Mouse (Mus musculus): ENCODE measurements around the gene Ptrh1. TPM values are rescaled to one million over a fixed set of nuclear protein-coding genes. Genes with fewer than 3 reads are reported as not detected.

Gene Ptrh1
- total and polyA plus RNA-seq, 3 experiments = 1.4 to 9.2 (median 4.6) TPM

GRCm38 (mm10) chr2:32744272-32744982, 31.2 kb upstream of the Ptrh1 start:
- in situ Hi-C loops (cut with MboI; ENCODE audit: low pct_ligation_motif_present, low pct_unique_long_range_greater_than_20kb, low sequenced_read_pairs) (no loop called here), dilution Hi-C loops (cut with MboI; ENCODE audit: extremely low pct_ligation_motif_present, extremely low pct_unique_long_range_greater_than_20kb, low sequenced_read_pairs) (no loop called here)
- Histone ChIP-seq H3K27ac (ENCODE audit: insufficient read depth, low read depth) (no peak overlapping the region), H3K4me3 (replicated peaks in 1 of 3; ENCODE audit: low read depth in 2 of 3, low read length in 2 of 3, poor library complexity in 1 of 3) (no peak overlapping the region), H3K4me2 (ENCODE audit: insufficient read depth, low read depth, poor library complexity, severe bottlenecking) (no peak overlapping the region), H3K79me2 (replicated peaks; ENCODE audit: control insufficient read depth, extremely low read depth, insufficient read depth, poor library complexity, severe bottlenecking) (no peaks in the 10 kb centered on the region), H3K4me1 (ENCODE audit: control insufficient read depth in 1 of 2, insufficient read depth in 2 of 2) (peaks cover 0 to 3% of the 10 kb centered on the region in 2 experiments; a peak in 1 of 4 replicates), H3K9ac (ENCODE audit: insufficient read depth, low read depth) (no peak overlapping the region), H3K36me3 (replicated peaks in 1 of 2; ENCODE audit: control insufficient read depth in 1 of 2, insufficient read depth in 1 of 2, low read length in 1 of 2) (peaks cover 69 to 97% of the 10 kb centered on the region in 2 experiments), H3K27me3 (replicated peaks) (no peaks in the 10 kb centered on the region), H3K9me3 (replicated peaks; ENCODE audit: low read length) (no peaks in the 10 kb centered on the region)
- no peak for DNase-seq (ENCODE audit: extremely low read depth)
- TF ChIP-seq JUND (conservative IDR thresholded peaks at IDR 0.05; ENCODE audit: low read depth, low read length) = no peak

DNA sequence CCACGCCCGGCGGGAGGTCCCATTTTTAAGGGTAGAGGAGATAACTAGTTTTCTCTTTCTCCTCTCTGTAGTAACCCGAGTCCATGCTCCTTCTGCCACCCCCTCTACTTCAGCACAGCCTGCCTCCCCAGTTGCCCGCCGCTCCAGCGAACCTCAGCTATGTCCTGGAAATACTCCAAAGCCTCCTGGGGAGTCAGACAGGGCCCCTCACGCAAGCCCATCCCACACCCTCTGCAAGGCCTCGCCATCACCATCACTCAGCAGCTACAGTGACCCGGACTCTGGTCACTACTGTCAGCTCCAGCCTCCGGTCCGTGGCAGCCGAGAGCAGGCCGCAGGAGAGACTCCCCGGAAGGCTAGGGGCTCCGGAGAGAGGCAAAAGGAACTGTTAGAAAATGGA, 26.5 kb upstream of the Ptrh1 start:
- TF ChIP-seq ZKSCAN1 (IDR thresholded peaks at IDR 0.05; ENCODE audit: borderline replicate concordance, low read depth, low read length) (no peak), KAT2A (IDR thresholded peaks at IDR 0.05; ENCODE audit: insufficient replicate concordance, low read length) (no peak)
- no peak for DNase-seq (ENCODE audit: extremely low read depth)
- H3K9me3 ChIP-seq (replicated peaks; ENCODE audit: low read length) = no peaks in the 10 kb centered on the region

DNA sequence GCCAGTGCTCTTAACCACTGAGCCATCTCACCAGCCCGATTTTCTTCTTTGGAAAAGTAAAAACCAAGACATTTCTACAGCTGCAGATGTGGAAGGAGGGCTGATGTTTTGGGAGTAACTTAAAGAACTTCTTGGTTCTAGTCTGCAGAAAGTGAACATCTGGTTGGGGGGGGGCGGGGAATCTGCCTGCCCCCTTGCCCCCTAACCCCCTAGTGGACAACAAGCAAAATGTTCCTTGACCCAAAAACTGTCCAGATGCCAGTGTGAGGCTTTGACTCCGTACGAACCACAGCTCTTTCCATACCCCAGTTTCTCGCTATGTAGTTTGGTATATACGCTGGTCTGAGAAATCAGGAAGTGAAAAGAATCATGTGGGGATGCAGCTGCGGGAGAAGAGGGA, 25.4 kb upstream of the Ptrh1 start:
- no peak overlapping the region for H3K27ac ChIP-seq (ENCODE audit: insufficient read depth, low read depth)
- dilution Hi-C loops (cut with MboI; ENCODE audit: extremely low pct_ligation_motif_present, extremely low pct_unique_long_range_greater_than_20kb, low sequenced_read_pairs) = no loop called here
- peaks cover 0 to 17% of the 10 kb centered on the region in 2 experiments; a peak in 1 of 4 replicates for H3K4me1 ChIP-seq (ENCODE audit: control insufficient read depth in 1 of 2, insufficient read depth in 2 of 2)
- peaks cover 78 to 97% of the 10 kb centered on the region in 2 experiments for H3K36me3 ChIP-seq (replicated peaks in 1 of 2; ENCODE audit: control insufficient read depth in 1 of 2, insufficient read depth in 1 of 2, low read length in 1 of 2)
- H3K4me3 ChIP-seq (replicated peaks in 1 of 3; ENCODE audit: low read depth in 2 of 3, low read length in 2 of 3, poor library complexity in 1 of 3) = no peak overlapping the region
- TF ChIP-seq TBP (conservative IDR thresholded peaks at IDR 0.05; ENCODE audit: low read depth, low read length) (no peak), KAT2A (IDR thresholded peaks at IDR 0.05; ENCODE audit: insufficient replicate concordance, low read length) (no peak), ZMIZ1 (IDR thresholded peaks at IDR 0.05; ENCODE audit: low read depth, low read length) (no peak), GABPA (IDR thresholded peaks at IDR 0.05; ENCODE audit: insufficient replicate concordance, low read depth, low read length) (no peak), SMC3 (IDR thresholded peaks at IDR 0.05; ENCODE audit: low read depth, low read length) (peak; percentile 40), CTCF (conservative IDR thresholded peaks at IDR 0.05 in 1 of 2, IDR thresholded peaks at IDR 0.05 in 1 of 2; ENCODE audit: low read depth in 2 of 2, low read length in 2 of 2) (peak in 1 of 2 experiments; percentile 60; a peak in 2 of 4 replicates), RAD21 (IDR thresholded peaks at IDR 0.05; ENCODE audit: low read depth, low read length) (peak; percentile 22), NELFE (IDR thresholded peaks at IDR 0.05; ENCODE audit: low read depth, low read length) (no peak)
- peak; percentile 29 for DNase-seq (ENCODE audit: extremely low read depth)
- H3K4me2 ChIP-seq (ENCODE audit: insufficient read depth, low read depth, poor library complexity, severe bottlenecking) = no peak overlapping the region
- no peaks in the 10 kb centered on the region for H3K9me3 ChIP-seq (replicated peaks; ENCODE audit: low read length)
- no peaks in the 10 kb centered on the region for H3K79me2 ChIP-seq (replicated peaks; ENCODE audit: control insufficient read depth, extremely low read depth, insufficient read depth, poor library complexity, severe bottlenecking)
- in situ Hi-C loops (cut with MboI; ENCODE audit: low pct_ligation_motif_present, low pct_unique_long_range_greater_than_20kb, low sequenced_read_pairs) = no loop called here
- no peak overlapping the region for H3K9ac ChIP-seq (ENCODE audit: insufficient read depth, low read depth)
- no peaks in the 10 kb centered on the region for H3K27me3 ChIP-seq (replicated peaks)

More for the DNA sequence above, 26.5 kb upstream of the Ptrh1 start:
- dilution Hi-C loops (cut with MboI; ENCODE audit: extremely low pct_ligation_motif_present, extremely low pct_unique_long_range_greater_than_20kb, low sequenced_read_pairs) = no loop called here
- Histone ChIP-seq H3K79me2 (replicated peaks; ENCODE audit: control insufficient read depth, extremely low read depth, insufficient read depth, poor library complexity, severe bottlenecking) (no peaks in the 10 kb centered on the region), H3K4me2 (ENCODE audit: insufficient read depth, low read depth, poor library complexity, severe bottlenecking) (no peak overlapping the region), H3K36me3 (replicated peaks in 1 of 2; ENCODE audit: control insufficient read depth in 1 of 2, insufficient read depth in 1 of 2, low read length in 1 of 2) (peaks cover 80 to 97% of the 10 kb centered on the region in 2 experiments), H3K27ac (ENCODE audit: insufficient read depth, low read depth) (no peak overlapping the region), H3K4me3 (replicated peaks in 1 of 3; ENCODE audit: low read depth in 2 of 3, low read length in 2 of 3, poor library complexity in 1 of 3) (no peak overlapping the region), H3K27me3 (replicated peaks) (no peaks in the 10 kb centered on the region), H3K9ac (ENCODE audit: insufficient read depth, low read depth) (no peak overlapping the region), H3K4me1 (ENCODE audit: control insufficient read depth in 1 of 2, insufficient read depth in 2 of 2) (peaks cover 0 to 17% of the 10 kb centered on the region in 2 experiments; a peak in 1 of 4 replicates)
- in situ Hi-C loops (cut with MboI; ENCODE audit: low pct_ligation_motif_present, low pct_unique_long_range_greater_than_20kb, low sequenced_read_pairs) = no loop called here

Measured in CH12.LX (cell line).